Mouse (Mus musculus) yolk sac, embryonic 10.5 days (tissue): ENCODE measurements around the gene Hdac11.
"Not testable (repeated sequence)": the region's sequence is repeated elsewhere in the genome, so short reads cannot be mapped to it uniquely, and the experiment has no call there.

ENCODE experiments used
- DNase-seq: peaks from one replicate; pipeline ENCODE4 v3.0.0-alpha.2; 2017; ENCODE audit warnings: low spot score

Hdac11 gene

GRCm38 (mm10) chr6:91156554-91157236 is at the start of gene Hdac11:
Gene Hdac11, plus strand, starts transcription at chr6:91156665.
- DNase-seq, result peak; percentile 90

- DNase-seq, result no peak
Measured at GRCm38 (mm10) chr6:91108301-91108916, 48.1 kb upstream of the Hdac11 start.

GRCm38 (mm10) chr6:91108917-91109450 is 47.5 kb upstream of the Hdac11 start:
- DNase-seq, result no peak

- DNase-seq, result no peak
Measured at GRCm38 (mm10) chr6:91109489-91109888, 47.0 kb upstream of the Hdac11 start.

- DNase-seq, result no peak
Measured at GRCm38 (mm10) chr6:91110323-91111020, 46.0 kb upstream of the Hdac11 start.

- no peak for DNase-seq
Measured at GRCm38 (mm10) chr6:91111141-91111953, 45.1 kb upstream of the Hdac11 start.

- DNase-seq, result no peak
Measured at GRCm38 (mm10) chr6:91111954-91112252, 44.6 kb upstream of the Hdac11 start.

GRCm38 (mm10) chr6:91114716-91115115 is 41.7 kb upstream of the Hdac11 start:
- DNase-seq, result no peak

- DNase-seq, result no peak
Measured at GRCm38 (mm10) chr6:91115158-91115557, 41.3 kb upstream of the Hdac11 start.

- DNase-seq, result no peak
Measured at GRCm38 (mm10) chr6:91115863-91116243, 40.6 kb upstream of the Hdac11 start.

GRCm38 (mm10) chr6:91116244-91117145 is 40.0 kb upstream of the Hdac11 start, which contains the start of gene Nup210:
Gene Nup210, minus strand, starts transcription at chr6:91116829.
- peak; percentile 83 for DNase-seq

- no peak for DNase-seq
Measured at GRCm38 (mm10) chr6:91117149-91117548, 39.3 kb upstream of the Hdac11 start.

- no peak for DNase-seq
Measured at GRCm38 (mm10) chr6:91118526-91118925, 37.9 kb upstream of the Hdac11 start.

- DNase-seq, result no peak
Measured at GRCm38 (mm10) chr6:91120206-91120605, 36.3 kb upstream of the Hdac11 start.

GRCm38 (mm10) chr6:91121089-91121488 is 35.4 kb upstream of the Hdac11 start:
- not testable (repeated sequence) for DNase-seq

- DNase-seq, result no peak
Measured at GRCm38 (mm10) chr6:91123453-91123852, 33.0 kb upstream of the Hdac11 start.

GRCm38 (mm10) chr6:91124286-91125227 is 31.9 kb upstream of the Hdac11 start:
- no peak for DNase-seq

GRCm38 (mm10) chr6:91125228-91125585 is 31.3 kb upstream of the Hdac11 start:
- no peak for DNase-seq

GRCm38 (mm10) chr6:91128996-91129395 is 27.5 kb upstream of the Hdac11 start:
- DNase-seq, result no peak

GRCm38 (mm10) chr6:91130856-91131255 is 25.6 kb upstream of the Hdac11 start:
- no peak for DNase-seq
